Mouse (Mus musculus) splenic B cell, adult 2 months (primary cell): ENCODE measurements around the gene Chchd3.

Experiments
- DNase-seq: peaks from one replicate; pipeline ENCODE4 v3.0.0-alpha.2; 2011; ENCODE audit warnings: low read depth, low spot score
- H3K27me3 ChIP-seq: 2 replicates; pipeline ENCODE4 v1.6.1; 2012; ENCODE audit warnings: mild to moderate bottlenecking, low read length, moderate library complexity, mixed read lengths; ENCODE audit not compliant: control insufficient read depth, poor library complexity, insufficient read depth, severe bottlenecking
- H3K36me3 ChIP-seq: 2 replicates; pipeline ENCODE4 v1.6.1; 2012; ENCODE audit warnings: mild to moderate bottlenecking, low read length, moderate library complexity, mixed read lengths; ENCODE audit not compliant: control insufficient read depth, poor library complexity, insufficient read depth, severe bottlenecking

The Chchd3 gene

DNA sequence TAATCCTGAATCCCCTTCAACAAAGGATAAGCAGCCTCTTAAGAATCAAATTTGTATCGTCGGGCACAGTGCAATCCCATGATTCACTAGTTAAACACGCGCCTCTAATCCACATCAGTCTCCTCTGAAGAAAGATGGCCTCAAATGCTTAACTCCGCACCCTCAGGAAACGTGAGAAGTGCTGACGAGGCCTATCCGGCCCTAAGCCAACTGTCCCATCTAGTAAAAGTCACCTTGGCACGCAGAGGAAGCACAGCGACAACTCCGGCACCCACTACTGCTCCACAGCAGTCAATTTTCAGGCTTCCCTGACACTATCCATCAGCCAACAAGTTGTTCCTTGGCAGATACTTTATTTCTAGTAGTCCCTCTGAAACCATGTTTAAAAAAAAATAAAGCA lies 78.8 kb downstream of the Chchd3 start:
- H3K27me3 ChIP-seq = no peaks in the 10 kb centered on the region
- H3K36me3 ChIP-seq = no peaks in the 10 kb centered on the region
- no peak for DNase-seq

DNA sequence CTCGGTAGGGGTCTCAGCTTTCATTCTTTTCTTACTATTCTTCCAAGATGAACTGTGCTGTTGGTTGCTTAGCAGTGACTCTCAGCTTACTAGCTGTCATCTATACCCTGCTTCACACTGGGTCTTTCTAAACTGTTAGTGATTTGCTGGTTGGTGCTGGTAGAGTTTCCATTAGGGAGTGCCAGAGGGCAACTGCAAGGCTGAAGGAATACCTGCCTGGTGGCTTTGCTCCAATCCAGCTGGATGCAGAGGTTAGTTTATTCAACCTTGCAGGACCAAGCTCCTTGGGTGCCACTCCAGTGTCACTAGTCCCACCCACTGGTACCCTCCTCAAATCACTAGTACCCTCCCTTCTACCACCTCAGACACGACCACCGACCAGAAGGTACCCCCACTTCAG lies 81.2 kb downstream of the Chchd3 start:
- no peaks in the 10 kb centered on the region for H3K27me3 ChIP-seq
- no peak for DNase-seq
- H3K36me3 ChIP-seq = 0 out of 2 replicates have a peak, but pooled peaks cover 3% of the 10 kb centered on the region

DNA sequence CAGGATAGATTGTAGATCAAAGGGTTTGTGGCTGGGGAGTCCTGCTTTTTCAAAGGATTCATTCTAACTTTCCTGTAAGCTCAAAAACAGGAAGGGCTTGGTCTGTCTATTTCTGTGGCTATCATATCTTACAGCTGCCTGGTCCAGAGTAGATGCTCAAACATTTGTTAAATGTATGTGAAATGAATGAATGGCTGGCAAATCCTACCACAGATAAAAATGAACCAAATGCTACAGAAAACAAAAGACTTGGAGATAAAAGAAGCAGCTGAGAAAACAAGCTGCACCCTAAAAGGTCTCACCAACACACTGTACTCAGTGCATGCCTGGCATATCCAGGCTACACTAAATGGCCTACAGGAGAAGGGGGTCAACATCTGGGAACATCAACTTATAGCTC lies 88.1 kb downstream of the Chchd3 start:
- H3K27me3 ChIP-seq = no peaks in the 10 kb centered on the region
- DNase-seq = no peak
- peaks cover 7% of the 10 kb centered on the region; the same call in 1 of the 2 replicates for H3K36me3 ChIP-seq

DNA sequence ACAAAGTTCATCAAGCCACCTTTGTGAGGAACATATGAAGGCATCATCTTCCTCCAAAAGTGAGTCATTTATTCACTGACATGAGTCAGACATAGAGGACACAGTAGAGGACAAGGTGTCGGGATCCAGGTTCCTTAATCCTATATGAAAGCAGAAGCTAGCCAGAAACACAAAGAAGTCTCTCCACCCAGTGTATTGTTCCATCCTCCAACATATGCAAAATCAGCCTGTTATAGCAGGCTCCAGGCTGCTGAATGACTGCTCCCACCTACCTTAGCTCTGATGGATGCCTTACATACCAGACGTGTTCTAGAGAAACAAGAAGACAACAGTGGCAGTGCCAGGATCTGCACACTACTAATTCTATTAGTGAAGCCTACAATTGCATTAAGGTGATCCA lies 91.1 kb downstream of the Chchd3 start:
- Histone ChIP-seq H3K27me3 (no peaks in the 10 kb centered on the region), H3K36me3 (peaks cover 4% of the 10 kb centered on the region)
- no peak for DNase-seq

DNA sequence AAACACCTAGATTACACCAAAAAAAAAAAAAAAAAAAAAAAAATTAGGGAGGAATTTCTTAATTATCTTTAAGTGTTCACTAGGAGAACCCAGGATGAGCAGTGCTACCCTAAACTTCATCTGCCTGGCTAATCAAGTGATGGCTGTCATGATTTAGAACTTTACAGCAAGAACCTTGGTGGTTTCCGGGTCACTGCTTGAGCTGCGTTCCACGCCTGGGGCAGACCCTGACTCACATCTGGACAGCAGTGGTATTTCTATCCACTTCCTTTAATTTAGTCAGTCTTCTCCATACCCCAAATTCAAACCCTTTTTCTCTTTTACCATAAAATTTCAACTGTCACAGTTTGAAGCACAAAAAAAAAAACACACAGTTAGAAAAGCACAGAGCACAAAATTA lies 98.0 kb downstream of the Chchd3 start:
- DNase-seq = no peak
- no peaks in the 10 kb centered on the region; the same call in 1 of the 2 replicates for H3K36me3 ChIP-seq
- no peaks in the 10 kb centered on the region for H3K27me3 ChIP-seq

DNA sequence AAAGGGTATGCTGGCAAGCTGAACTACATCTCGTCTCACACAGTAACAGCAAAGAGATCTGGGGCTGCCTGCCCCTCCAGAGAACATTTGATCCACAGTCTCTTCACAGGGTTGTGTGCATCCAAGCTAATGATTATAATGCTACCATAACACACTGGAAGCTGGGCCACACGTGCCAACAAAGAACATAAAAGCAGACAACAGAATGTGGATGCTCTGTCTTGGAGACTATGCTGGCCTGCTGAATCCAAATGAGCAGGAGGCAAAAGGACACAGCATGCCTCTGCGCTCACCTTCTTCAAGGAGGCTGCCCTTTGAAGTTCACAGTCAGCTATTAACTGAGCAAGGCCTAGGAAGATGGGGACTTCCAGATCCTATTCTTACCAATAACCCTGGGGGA lies 98.6 kb downstream of the Chchd3 start:
- H3K36me3 ChIP-seq = no peaks in the 10 kb centered on the region; the same call in 1 of the 2 replicates
- H3K27me3 ChIP-seq = no peaks in the 10 kb centered on the region
- DNase-seq = no peak

DNA sequence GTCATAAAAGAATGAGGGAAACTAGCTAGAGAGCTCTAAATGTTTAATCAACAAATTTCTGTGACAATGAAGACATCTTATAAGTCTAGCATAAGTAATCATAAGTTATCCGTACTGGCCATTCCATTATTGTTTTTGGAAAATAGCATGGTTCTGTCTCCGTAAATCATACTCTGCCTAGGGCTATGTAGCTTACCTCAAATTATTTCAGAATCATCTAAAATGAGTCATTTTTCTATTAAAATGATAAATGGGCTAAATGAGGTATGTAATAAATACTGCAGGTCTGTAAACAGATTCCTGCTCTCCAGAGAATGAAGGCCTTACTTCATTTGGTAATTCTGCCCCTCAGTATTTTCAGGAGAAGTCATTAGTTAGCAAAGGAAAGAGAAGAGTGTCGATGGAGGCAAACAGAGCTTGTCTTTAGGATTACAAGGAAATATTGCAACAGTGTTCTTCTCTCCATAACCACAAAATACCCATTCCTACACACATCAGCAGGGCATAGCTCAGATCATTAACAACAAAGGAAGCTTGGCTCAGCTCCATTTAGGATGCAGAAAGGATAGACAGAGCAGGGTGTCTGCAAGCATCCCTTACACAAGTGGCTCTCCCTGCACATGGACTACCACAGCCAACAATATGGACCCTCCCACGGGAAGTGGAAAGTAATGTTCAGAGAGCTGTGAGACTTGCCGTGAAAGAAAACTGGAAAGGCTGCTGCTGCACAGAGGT lies 100.1 kb downstream of the Chchd3 start:
- Histone ChIP-seq H3K27me3 (no peaks in the 10 kb centered on the region), H3K36me3 (no peaks in the 10 kb centered on the region)
- no peak for DNase-seq

DNA sequence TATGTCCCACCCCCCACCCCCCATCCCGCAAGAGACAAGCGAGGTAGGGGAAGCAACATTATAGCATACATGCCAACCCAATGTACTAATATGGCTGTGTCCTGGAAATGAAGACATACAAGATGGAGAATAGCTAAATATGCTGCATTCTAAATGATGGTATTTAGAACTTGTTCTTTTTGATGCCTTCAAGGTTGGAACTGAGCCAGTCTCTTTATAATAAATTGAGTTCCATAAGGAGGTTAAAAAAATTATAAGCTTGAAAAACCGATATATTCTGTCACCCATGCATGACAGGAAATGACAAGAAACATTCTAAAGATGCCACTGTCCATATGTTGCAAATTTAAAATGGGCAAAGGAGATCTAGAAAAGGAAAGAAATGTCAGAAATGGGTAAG lies 104.6 kb downstream of the Chchd3 start:
- no peak for DNase-seq
- no peaks in the 10 kb centered on the region for H3K36me3 ChIP-seq
- no peaks in the 10 kb centered on the region for H3K27me3 ChIP-seq

DNA sequence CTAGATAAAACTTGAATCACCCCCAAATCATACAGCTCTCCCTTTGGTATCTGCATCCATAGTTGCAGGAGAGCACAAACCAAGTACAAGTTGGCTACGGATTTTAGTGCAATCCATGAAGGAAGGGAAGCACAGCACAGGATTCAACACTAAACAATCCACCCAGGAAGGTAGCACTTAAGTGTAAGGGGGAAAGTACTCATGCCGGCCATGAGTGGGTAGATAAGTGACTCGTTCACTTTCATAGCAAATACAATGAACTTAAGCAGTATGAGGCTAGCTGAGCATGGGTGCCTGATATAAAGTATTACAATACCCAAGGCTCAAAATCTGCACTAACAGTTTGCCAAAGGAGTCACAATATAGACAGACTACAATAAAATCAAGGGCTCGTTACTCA lies 109.1 kb downstream of the Chchd3 start:
- Histone ChIP-seq H3K27me3 (no peaks in the 10 kb centered on the region), H3K36me3 (no peaks in the 10 kb centered on the region)
- DNase-seq = no peak

DNA sequence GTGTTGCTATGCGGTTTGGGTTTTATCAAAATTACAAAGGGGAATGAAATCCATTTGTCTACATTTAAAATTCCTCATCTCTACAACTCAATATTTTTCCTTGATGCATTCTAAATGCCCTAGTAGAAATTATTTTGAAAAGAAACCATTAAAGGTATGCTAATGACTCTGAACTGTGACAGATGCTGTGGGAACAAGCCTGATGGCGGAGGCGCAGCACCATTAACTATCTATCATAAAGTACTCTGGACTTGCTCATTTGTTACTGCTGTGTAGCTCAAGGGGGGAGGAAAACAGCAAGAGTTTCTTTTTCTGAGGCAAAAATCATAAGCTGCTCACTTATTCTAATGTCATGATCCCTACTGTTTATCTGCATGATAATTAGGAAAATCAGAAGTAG lies 110.4 kb downstream of the Chchd3 start:
- no peak for DNase-seq
- H3K36me3 ChIP-seq = no peaks in the 10 kb centered on the region
- H3K27me3 ChIP-seq = no peaks in the 10 kb centered on the region

DNA sequence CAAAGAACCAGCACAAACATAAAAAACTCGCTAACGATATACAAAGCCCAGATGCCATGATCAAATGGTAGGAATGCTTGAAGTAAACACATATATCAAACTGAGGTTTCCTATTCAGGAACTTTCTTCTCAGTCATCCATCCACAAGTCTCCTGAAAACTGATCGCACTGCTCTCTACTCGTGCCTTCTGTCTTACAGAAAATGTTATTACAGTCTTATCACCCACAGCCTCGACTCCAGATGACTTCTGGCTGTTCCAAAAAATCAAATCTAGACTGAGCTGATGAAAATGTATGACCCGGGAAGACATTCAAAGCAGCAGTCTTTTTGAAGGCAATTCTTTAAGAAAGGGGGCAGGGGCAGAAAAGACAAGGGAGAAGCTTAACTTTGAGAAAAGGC lies 112.8 kb downstream of the Chchd3 start:
- DNase-seq = no peak
- Histone ChIP-seq H3K27me3 (no peaks in the 10 kb centered on the region), H3K36me3 (no peaks in the 10 kb centered on the region)

DNA sequence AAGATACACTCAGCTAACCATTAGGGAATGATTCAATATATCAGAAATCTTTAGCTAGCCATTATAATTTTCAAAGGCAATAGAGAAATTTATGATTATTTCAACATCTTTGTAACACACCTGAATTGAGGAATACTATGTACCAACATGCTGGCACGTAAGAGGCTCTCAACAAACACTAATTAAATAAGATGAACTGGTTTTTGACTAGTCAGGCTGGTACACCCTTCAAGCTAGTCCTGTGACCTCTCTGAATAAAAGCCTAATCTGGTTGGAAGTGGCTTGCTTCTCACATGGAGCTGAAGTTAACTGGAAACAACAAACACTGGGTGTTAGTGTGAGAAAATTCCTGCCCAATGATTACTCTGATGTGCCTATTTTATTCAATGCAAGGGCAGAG lies 115.1 kb downstream of the Chchd3 start:
- DNase-seq = no peak
- Histone ChIP-seq H3K27me3 (no peaks in the 10 kb centered on the region), H3K36me3 (no peaks in the 10 kb centered on the region)

DNA sequence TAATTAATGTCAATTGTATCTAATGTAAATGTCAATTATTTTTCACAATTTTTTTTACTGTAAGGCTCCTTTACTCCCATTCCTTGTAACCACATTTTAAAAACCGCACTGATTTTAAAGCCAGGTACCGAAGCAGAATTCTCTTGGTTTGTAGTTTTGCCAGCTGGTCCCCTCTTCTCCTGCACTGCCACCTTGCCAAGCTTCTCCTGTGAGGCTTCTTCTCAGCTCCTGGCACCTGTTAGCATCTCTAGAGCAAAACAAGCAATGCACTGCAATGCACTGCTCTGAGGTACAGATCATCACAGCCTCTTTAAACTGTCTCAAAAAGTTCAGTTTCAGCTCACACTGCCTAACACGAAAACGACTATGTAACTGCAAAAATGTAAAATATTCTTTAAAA lies 116.4 kb downstream of the Chchd3 start:
- Histone ChIP-seq H3K36me3 (no peaks in the 10 kb centered on the region), H3K27me3 (no peaks in the 10 kb centered on the region)
- DNase-seq = no peak

DNA sequence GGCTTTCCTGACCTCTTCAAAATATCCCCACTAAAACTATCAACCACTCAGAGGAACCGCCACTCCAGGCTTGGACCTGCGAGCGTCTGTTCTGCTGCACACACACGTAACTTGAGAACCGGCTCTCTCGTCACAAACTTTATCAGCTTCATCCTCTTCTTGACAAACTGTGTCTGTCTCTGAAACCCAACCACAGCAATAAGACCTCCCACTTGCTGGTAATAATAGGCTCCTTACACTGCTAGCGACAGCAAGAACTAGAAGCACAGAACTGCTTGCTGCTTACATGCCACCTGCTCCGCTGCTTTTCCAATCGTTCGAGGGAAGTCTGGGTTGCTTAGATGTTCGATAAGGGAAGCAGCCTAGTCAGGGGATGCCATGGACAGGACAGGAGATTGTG lies 119.8 kb downstream of the Chchd3 start:
- no peak for DNase-seq
- no peaks in the 10 kb centered on the region for H3K27me3 ChIP-seq
- no peaks in the 10 kb centered on the region for H3K36me3 ChIP-seq

DNA sequence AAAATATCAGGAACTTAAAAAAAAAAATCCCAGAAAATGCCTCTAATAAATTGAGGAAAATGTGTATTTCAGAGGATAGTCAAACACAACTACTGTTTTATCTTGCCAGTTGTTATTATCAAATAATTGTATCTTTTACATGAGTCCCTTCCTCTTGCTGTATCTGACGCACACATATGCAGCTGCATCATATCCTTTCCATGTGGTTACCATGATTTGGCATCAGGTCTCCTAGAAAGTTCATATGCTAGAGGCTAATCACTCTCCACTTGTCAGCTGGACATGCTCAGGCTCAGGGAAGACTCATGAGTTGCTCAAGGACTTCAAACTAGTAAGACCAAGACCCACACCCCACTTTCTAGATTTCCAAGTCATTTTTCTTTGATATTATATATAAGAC lies 122.4 kb downstream of the Chchd3 start:
- Histone ChIP-seq H3K27me3 (no peaks in the 10 kb centered on the region), H3K36me3 (no peaks in the 10 kb centered on the region)
- no peak for DNase-seq

DNA sequence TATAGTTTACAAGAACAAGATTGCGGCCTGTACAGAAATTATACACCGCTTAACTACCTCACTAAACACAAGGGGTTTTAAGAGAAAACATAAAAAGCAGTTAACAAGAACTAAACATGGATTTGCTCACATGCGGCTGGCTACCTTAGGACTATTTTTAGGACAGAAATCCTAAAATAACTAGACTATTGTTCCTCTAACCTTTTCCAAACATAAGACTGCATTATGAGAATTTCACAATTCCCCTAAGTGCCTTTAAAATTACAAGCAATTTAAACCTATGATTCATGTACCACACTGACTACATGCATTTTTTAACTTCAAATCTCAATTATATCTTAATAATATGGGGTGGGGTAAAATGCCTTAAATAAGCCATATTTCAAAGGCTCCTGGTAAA lies 123.3 kb downstream of the Chchd3 start:
- no peaks in the 10 kb centered on the region for H3K27me3 ChIP-seq
- no peak for DNase-seq
- no peaks in the 10 kb centered on the region for H3K36me3 ChIP-seq
